Mouse (Mus musculus): ENCODE data around the gene Pip.

The Pip gene

DNA sequence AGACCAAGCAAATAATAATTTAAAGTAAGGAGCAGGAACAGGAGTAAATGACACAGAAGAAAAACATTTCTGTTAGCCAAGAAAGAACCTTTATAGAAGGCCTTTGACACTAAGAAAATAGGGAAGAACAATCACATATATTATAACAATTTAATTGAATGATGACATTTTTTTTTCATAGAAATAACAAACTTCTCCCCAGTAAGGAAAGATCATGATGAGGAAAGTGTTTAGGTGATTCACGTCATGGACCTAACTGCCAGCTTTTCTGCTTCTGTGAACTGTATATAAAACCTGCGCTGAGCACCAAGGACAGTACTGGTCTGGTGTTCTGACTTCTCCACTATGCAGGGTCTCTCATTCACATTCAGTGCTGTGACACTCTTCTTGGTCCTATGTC is at the start of gene Pip:
Pip (plus strand) TSS at position 301 of the 400 bp plus-strand sequence.
- no peak for DNase-seq

- DNase-seq: no peak
Observed at GRCm38 (mm10) chr6:41824086-41824485, 23.2 kb upstream of the Pip start.

GRCm38 (mm10) chr6:41829516-41829915 is 17.8 kb upstream of the Pip start:
- DNase-seq: no peak

DNA sequence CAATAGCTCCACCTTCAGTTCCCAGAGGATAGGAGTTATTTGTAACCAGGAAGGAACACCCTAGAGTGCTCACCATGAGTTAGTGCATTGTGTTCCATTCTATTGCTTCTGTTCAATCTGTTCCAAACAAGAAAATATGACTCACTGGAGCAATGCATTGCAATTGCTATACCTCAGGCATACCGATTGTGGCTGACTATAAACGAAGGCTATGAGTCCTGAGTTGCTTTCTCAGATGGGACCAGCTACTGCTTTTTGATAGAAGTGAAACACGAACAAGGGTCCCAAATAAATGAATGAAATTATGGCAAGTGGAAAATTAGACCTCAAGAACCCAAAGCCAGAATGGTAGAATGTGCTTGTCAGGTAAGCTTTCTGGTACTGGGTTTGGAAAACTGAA is 5.4 kb downstream of the Pip start, which contains the start of gene Sval2:
Sval2 (plus strand) TSS at position 301 of the 400 bp plus-strand sequence.
- DNase-seq: no peak

GRCm38 (mm10) chr6:41864038-41864437 is 16.7 kb downstream of the Pip start:
- DNase-seq: no peak

All from kidney, adult 11 months (tissue).